Mouse (Mus musculus) bone marrow macrophage, adult 2 months (primary cell): ENCODE data around the gene Sh3bgr. TPM values are rescaled to one million over a fixed set of nuclear protein-coding genes. Genes with fewer than 3 reads are reported as not detected.

Source experiments
- H3K27ac ChIP-seq: 2 replicates; pipeline ENCODE4 v1.5.1; 2012; ENCODE audit warnings: low read depth, low read length; ENCODE audit not compliant: insufficient read depth
- H3K4me1 ChIP-seq: 2 replicates; pipeline ENCODE4 v1.6.1; 2012; ENCODE audit warnings: low read length; ENCODE audit not compliant: control insufficient read depth, insufficient read depth
- H3K4me3 ChIP-seq: 2 replicates; pipeline ENCODE4 v1.5.1; 2012; ENCODE audit warnings: mild to moderate bottlenecking, low read length, moderate library complexity; ENCODE audit not compliant: insufficient read depth
- CTCF ChIP-seq: IDR thresholded peaks from 2 replicates; pipeline ENCODE4 v1.5.1; 2012; ENCODE audit warnings: low read depth, mild to moderate bottlenecking, low read length, moderate library complexity
- POLR2A ChIP-seq: IDR thresholded peaks from 2 replicates; pipeline ENCODE4 v1.6.1; 2012; ENCODE audit warnings: mild to moderate bottlenecking, low read depth, low read length, borderline replicate concordance
- polyA plus RNA-seq: library from polyadenylated mRNA; stranded (reverse); fragments of >200 nt; gene quantifications from 2 replicates; pipeline ENCODE4 v1.2.4, GENCODE M21; 2012; ENCODE audit not compliant: missing spikeins, insufficient read depth, insufficient read length

The Sh3bgr gene
- polyA plus RNA-seq, 1 experiment = not detected

DNA sequence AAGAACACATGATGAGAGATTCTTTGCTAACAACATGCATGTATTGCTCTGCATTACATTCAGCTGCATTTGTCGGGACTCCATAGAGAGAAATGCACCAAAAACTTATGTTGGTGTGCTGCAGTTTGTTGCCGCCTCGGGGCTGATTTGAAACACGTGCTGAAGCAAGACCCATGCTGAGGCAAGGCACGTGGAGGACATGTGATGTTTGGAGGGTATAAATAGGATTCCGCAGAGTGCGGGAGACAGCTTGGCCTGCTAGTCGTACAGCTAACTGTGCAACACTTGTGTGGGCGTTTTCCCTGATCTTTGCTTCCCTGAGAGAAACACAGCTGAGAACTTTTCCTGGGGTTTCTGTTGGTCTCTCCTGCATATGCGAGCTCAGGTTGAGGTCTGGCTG is 9.5 kb downstream of the Sh3bgr start:
- Histone ChIP-seq H3K4me3 (no peak overlapping the region), H3K27ac (no peak overlapping the region), H3K4me1 (peaks cover 6% of the 10 kb centered on the region)
- TF ChIP-seq POLR2A = no peak
- TF ChIP-seq CTCF = no peak

DNA sequence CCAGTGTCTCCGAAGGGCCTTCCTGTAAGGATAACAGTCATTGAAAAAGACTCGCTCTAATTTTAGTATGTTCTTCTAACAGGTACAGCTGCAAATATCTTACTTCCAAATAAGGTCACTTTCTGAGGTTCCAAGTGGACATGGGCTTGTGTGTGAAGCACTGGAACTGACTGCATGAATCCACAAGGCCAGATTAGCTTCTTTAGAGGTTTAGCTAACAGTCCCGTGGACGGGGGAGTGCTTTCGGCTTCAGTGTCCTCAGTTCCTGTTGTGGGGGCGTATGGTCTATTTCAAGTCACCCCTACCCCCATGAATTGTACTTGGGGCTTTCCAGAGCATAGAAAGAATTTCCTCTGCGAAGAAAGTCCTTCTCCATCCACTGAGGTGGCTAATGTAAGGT is 10.6 kb downstream of the Sh3bgr start:
- no peak overlapping the region for H3K4me3 ChIP-seq
- TF ChIP-seq POLR2A (no peak), CTCF (no peak)
- H3K4me1 ChIP-seq = peaks cover 6% of the 10 kb centered on the region
- no peak overlapping the region for H3K27ac ChIP-seq

DNA sequence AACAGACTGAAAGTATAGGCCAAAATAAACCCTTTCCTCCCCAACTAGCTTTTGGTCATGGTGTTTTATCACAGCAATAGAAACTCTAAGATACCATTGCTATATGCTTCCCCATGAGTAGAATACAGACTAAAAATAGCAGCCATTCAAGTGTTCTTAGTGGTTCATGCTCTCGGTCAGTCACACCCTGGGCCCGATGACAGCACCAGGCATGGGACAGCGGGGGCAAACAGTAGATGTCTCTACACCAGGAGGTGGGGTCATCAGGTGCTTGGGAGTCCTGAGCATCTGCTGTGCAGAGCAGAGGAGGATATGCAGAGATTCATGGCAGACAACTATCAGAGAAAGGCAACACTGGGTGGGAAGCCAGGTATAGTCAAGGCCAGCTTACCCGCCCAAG is 12.8 kb downstream of the Sh3bgr start:
- TF ChIP-seq POLR2A = no peak
- Histone ChIP-seq H3K4me1 (peaks cover 6% of the 10 kb centered on the region), H3K4me3 (no peak overlapping the region), H3K27ac (no peak overlapping the region)

DNA sequence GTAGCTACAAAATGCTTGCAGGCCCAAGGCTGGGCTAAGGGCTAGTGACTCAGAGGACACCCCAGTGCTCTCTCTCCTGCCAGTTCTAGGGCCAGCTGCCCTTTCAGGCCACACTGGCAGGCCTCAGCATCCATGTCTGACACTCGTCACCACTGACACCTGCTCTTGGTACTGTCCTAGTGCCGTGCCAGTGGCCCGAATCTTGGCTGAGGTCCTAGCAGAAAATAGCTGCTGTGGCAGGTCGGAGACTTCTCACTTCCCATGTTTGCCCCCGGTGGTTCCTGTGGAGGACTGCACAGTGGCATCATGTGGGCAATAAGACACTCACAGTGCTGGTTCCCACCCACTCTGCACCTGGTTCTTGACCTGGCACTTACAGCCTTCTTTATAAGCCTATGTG is 21.2 kb downstream of the Sh3bgr start:
- Histone ChIP-seq H3K27ac (no peak overlapping the region), H3K4me1 (no peaks in the 10 kb centered on the region), H3K4me3 (no peak overlapping the region)
- TF ChIP-seq CTCF = no peak
- TF ChIP-seq POLR2A = no peak

DNA sequence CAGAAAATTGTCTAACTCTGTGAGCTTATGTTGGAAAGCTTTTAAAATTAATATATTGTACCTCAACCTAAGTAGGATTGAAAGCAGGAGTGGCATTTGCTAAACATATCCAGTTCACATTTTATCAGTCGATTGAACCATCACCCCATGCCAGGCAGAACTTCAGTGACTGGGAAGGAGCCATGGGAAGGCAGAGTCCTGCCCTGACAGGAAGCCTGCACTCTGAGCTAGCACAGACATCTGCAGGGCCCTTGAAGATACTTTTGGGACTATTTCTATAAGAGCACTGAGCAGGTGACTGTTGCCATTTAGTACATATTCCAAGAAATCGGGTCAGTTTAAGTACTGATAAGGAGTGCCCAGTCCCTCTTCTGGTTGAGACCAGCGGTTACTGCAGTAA is 21.7 kb downstream of the Sh3bgr start:
- Histone ChIP-seq H3K4me3 (no peak overlapping the region), H3K4me1 (no peaks in the 10 kb centered on the region), H3K27ac (no peak overlapping the region)
- TF ChIP-seq CTCF (no peak), POLR2A (no peak)

DNA sequence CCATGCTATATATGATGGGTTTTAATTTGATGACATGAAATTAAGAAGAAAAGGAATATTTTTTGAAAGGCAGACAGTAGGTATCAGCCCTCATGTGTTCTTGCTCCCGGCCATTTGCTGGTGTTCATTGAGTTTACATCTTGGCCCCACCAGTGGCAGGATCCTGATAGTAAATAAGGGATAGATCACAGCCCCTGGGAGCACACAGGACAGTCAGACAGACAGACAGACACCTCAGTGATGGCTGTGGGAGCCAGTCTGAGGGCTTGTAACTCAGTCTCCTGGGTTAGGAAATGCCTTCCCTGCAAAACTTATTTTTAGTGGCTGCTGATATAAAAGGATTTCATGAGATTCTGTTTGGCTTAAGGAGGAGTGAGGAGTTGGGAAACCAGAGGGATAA is 22.2 kb downstream of the Sh3bgr start:
- TF ChIP-seq CTCF = no peak
- no peak for TF ChIP-seq POLR2A
- H3K4me3 ChIP-seq = no peak overlapping the region
- no peak overlapping the region for H3K27ac ChIP-seq
- H3K4me1 ChIP-seq = no peaks in the 10 kb centered on the region

DNA sequence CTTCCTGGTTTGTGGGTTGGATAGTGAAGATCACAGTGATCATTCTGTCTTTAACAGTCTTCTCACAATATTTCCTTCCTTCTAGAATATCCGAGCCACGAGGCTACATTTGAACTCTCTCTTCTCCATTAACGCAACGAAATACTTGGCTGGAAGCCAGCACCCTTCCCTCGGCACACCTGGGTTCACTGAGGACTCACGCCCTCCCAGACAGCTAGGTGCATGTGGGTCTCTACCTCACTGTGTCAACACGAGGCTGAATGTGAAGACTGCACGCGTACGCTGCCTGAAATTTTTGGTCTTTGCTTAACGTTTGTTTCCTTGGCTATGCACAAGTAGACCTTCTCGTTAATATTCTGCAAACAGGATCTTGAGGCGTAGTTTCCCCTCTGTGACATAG is 28.2 kb downstream of the Sh3bgr start:
- TF ChIP-seq CTCF (no peak), POLR2A (no peak)
- no peak overlapping the region for H3K4me3 ChIP-seq
- H3K27ac ChIP-seq = no peak overlapping the region
- H3K4me1 ChIP-seq = no peaks in the 10 kb centered on the region

DNA sequence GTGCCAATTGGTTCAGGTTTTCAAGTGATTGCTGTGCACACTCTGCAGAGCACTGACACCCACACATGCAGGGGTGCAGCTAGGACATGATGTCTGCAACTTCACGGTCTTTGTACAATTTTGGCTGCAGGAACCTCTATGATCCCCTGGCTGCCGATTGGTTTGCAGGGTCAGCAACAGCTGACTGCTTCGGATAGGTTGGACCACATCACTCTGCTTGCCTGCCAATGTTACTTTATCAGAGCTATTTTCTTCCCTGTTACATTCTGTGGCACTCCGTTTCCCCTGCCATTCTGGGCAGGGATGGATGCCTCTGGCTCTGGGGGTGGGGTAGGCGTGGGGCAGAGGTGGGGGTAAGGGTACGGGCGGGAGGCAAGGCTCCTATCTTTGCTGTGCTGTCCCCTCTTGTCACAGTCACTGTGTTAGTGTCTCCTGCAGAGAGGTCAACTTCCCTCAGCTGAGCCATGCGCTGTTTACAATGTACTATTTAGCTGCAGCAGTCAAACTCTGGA is 28.9 kb downstream of the Sh3bgr start:
- TF ChIP-seq CTCF (no peak), POLR2A (no peak)
- no peaks in the 10 kb centered on the region for H3K4me1 ChIP-seq
- no peak overlapping the region for H3K27ac ChIP-seq
- no peak overlapping the region for H3K4me3 ChIP-seq

DNA sequence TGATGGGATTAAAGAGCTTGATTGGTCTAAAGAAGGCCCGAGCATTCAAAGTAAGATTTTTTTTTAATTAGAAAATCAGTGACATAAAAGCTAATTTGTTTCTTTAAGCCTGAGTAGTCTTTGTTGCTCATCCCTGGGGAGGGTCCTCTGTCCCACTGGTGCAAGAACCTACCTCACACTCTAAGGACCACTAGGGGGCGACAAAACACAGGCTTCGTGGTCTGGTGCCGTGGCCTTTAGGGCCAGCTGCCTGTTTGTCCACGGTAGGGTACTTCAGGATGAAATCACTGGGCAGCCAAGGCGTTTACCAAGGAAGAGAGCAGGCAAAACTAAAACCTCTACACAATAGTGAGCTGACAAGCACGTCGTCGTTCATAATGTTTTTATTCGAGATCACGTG is 30.2 kb downstream of the Sh3bgr start:
- no peak overlapping the region for H3K4me3 ChIP-seq
- peak; percentile 80 for TF ChIP-seq CTCF
- no peak for TF ChIP-seq POLR2A
- H3K4me1 ChIP-seq = no peaks in the 10 kb centered on the region
- no peak overlapping the region for H3K27ac ChIP-seq

DNA sequence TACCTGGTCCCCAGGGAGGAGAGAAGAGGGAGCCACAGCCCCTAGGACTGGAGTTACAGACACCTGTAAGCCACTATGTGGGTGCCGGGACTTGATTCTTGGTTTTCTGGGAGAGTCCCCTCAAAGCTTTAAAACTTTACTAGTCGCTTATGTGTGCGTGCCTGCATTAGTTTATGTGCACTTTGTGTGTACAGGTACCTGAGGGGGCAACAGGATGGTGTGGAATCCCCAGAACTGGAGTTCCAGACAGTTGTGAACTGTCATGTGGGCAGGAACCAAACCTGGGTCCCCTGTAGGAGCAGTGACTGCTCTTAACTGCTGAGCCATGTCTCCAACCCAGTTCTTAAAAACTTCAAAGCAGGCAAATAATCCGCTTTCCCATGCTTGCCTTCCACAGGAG is 31.0 kb downstream of the Sh3bgr start:
- Histone ChIP-seq H3K27ac (no peak overlapping the region), H3K4me1 (no peaks in the 10 kb centered on the region), H3K4me3 (no peak overlapping the region)
- TF ChIP-seq POLR2A = no peak
- TF ChIP-seq CTCF = no peak

DNA sequence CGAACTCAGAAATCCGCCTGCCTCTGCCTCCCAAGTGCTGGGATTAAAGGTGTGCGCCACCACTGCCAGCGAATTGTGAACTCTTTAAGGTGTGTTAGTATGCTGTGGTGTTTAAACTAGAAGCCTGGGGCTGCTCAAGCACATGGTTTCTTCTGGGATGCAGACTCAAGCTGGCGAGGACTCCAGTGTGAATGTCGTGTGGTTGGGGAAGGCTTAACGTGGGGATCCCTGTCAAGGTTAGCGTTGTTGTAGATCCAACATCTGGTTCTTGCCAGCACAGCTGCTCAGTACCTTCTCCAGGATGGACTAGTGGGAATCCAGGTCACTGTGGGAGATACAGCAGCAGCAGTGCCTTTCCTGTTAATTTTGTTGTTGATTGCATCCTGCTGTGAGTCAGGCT is 31.7 kb downstream of the Sh3bgr start:
- no peak for TF ChIP-seq CTCF
- no peak for TF ChIP-seq POLR2A
- no peaks in the 10 kb centered on the region for H3K4me1 ChIP-seq
- H3K27ac ChIP-seq = no peak overlapping the region
- no peak overlapping the region for H3K4me3 ChIP-seq

DNA sequence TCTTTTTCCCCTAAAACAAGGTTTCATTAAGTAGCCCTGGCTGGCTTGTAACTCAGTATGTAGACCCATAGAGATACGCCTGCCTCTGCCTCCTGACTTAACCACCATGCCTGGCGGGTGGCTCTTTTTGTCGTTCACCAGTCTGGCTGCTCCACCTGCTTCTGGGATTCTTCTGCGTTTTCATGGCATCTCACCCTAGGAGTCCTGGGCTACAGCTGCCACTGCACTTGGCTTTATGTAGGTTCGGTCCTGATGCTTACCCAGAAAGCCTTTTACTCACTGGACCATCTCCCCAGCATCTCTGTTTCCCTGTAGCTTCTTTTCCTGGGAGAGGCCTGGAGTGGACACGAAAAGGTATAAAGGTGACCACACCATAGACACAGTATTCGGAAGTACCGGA is 33.7 kb downstream of the Sh3bgr start:
- H3K4me3 ChIP-seq = no peak overlapping the region
- no peak overlapping the region for H3K27ac ChIP-seq
- TF ChIP-seq POLR2A (no peak), CTCF (no peak)
- H3K4me1 ChIP-seq = no peaks in the 10 kb centered on the region
